Mouse (Mus musculus): ENCODE data around the gene Dlg5. TPM values are rescaled to one million over a fixed set of nuclear protein-coding genes. Genes with fewer than 3 reads are reported as not detected.

The Dlg5 gene
- total and polyA plus RNA-seq, 2 experiments from 2014 or later = 14.1 to 70.6 TPM

- ATAC-seq (no peak), DNase-seq (no peak)
- no peak overlapping the region for H3K4me3 ChIP-seq (ENCODE audit: low read depth, low read length)
- no peaks in the 10 kb centered on the region for H3K9me3 ChIP-seq (ENCODE audit: low read length)
- H3K9ac ChIP-seq = no peak overlapping the region
- TF ChIP-seq CTCF (IDR thresholded peaks at IDR 0.05; ENCODE audit: low read depth) = no peak
- 0 out of 2 replicates have a peak, but pooled peaks cover 3% of the 10 kb centered on the region for H3K4me1 ChIP-seq (ENCODE audit: insufficient read depth)
- H3K27ac ChIP-seq (ENCODE audit: low read depth, low read length) = no peak overlapping the region
- H3K27me3 ChIP-seq (ENCODE audit: insufficient read depth, low read length) = no peaks in the 10 kb centered on the region
- 66% methylated on average over 5 of the region's 5 CpGs for WGBS
- peaks cover 3% of the 10 kb centered on the region; the same call in 1 of the 2 replicates for H3K36me3 ChIP-seq (ENCODE audit: insufficient read depth)
- H3K4me2 ChIP-seq (ENCODE audit: low read depth) = no peak overlapping the region
These were observed 47.9 kb downstream of the Dlg5 start for GRCm38 (mm10) chr14:24197865-24198264.

- Histone ChIP-seq H3K27me3 (ENCODE audit: insufficient read depth, low read length) (no peaks in the 10 kb centered on the region), H3K4me2 (ENCODE audit: low read depth) (no peak overlapping the region), H3K27ac (ENCODE audit: low read depth, low read length) (0 out of 2 replicates have a peak overlapping the region, but pooled peaks have one; percentile 15), H3K9me3 (ENCODE audit: low read length) (no peaks in the 10 kb centered on the region), H3K4me1 (ENCODE audit: insufficient read depth) (0 out of 2 replicates have a peak, but pooled peaks cover 3% of the 10 kb centered on the region), H3K9ac (no peak overlapping the region), H3K36me3 (ENCODE audit: insufficient read depth) (peaks cover 3% of the 10 kb centered on the region; the same call in 1 of the 2 replicates), H3K4me3 (ENCODE audit: low read depth, low read length) (no peak overlapping the region)
- 83% methylated on average over 6 of the region's 6 CpGs for WGBS
- no peak for ATAC-seq
- peak; percentile 15; the same call in 1 of the 2 replicates for TF ChIP-seq CTCF (IDR thresholded peaks at IDR 0.05; ENCODE audit: low read depth)
- no peak for DNase-seq
These were observed 48.8 kb downstream of the Dlg5 start for GRCm38 (mm10) chr14:24196947-24197346.

- no peak for ATAC-seq
- no peak overlapping the region for H3K27ac ChIP-seq (ENCODE audit: low read depth, low read length)
- no peaks in the 10 kb centered on the region for H3K4me1 ChIP-seq (ENCODE audit: insufficient read depth)
- 93% methylated on average over 13 of the region's 13 CpGs for WGBS
- no peak overlapping the region for H3K4me2 ChIP-seq (ENCODE audit: low read depth)
- no peaks in the 10 kb centered on the region for H3K27me3 ChIP-seq (ENCODE audit: insufficient read depth, low read length)
- no peak overlapping the region for H3K9ac ChIP-seq
- no peak overlapping the region for H3K4me3 ChIP-seq (ENCODE audit: low read depth, low read length)
- no peak for TF ChIP-seq CTCF (IDR thresholded peaks at IDR 0.05; ENCODE audit: low read depth)
- peaks cover 3% of the 10 kb centered on the region for H3K36me3 ChIP-seq (ENCODE audit: insufficient read depth)
- no peak for DNase-seq
- no peaks in the 10 kb centered on the region for H3K9me3 ChIP-seq (ENCODE audit: low read length)
These were observed 55.6 kb downstream of the Dlg5 start for GRCm38 (mm10) chr14:24190131-24190530.

- H3K4me2 ChIP-seq (ENCODE audit: low read depth) = no peak overlapping the region
- H3K4me3 ChIP-seq (ENCODE audit: low read depth, low read length) = no peak overlapping the region
- H3K36me3 ChIP-seq (ENCODE audit: insufficient read depth) = peaks cover 3% of the 10 kb centered on the region
- no peak for DNase-seq
- no peak for ATAC-seq
- no peaks in the 10 kb centered on the region for H3K4me1 ChIP-seq (ENCODE audit: insufficient read depth)
- no peaks in the 10 kb centered on the region for H3K9me3 ChIP-seq (ENCODE audit: low read length)
- H3K27ac ChIP-seq (ENCODE audit: low read depth, low read length) = no peak overlapping the region
- H3K9ac ChIP-seq = no peak overlapping the region
- no peak for TF ChIP-seq CTCF (IDR thresholded peaks at IDR 0.05; ENCODE audit: low read depth)
- H3K27me3 ChIP-seq (ENCODE audit: insufficient read depth, low read length) = no peaks in the 10 kb centered on the region
- WGBS = 56% methylated on average over 7 of the region's 7 CpGs
These were observed 56.1 kb downstream of the Dlg5 start for GRCm38 (mm10) chr14:24189598-24189997.

- Histone ChIP-seq H3K9ac (no peak overlapping the region), H3K4me1 (ENCODE audit: insufficient read depth) (no peaks in the 10 kb centered on the region), H3K27ac (ENCODE audit: low read depth, low read length) (no peak overlapping the region), H3K36me3 (ENCODE audit: insufficient read depth) (peaks cover 3% of the 10 kb centered on the region), H3K27me3 (ENCODE audit: insufficient read depth, low read length) (no peaks in the 10 kb centered on the region), H3K9me3 (ENCODE audit: low read length) (no peaks in the 10 kb centered on the region), H3K4me2 (ENCODE audit: low read depth) (no peak overlapping the region), H3K4me3 (ENCODE audit: low read depth, low read length) (no peak overlapping the region)
- WGBS = 36% methylated on average over 4 of the region's 4 CpGs
- DNase-seq (no peak), ATAC-seq (no peak)
- TF ChIP-seq CTCF (IDR thresholded peaks at IDR 0.05; ENCODE audit: low read depth) = no peak
These were observed 60.2 kb downstream of the Dlg5 start for GRCm38 (mm10) chr14:24185514-24185913.

- WGBS = 71% methylated on average over 3 of the region's 3 CpGs
- DNase-seq = no peak
- H3K4me1 ChIP-seq (ENCODE audit: insufficient read depth) = no peaks in the 10 kb centered on the region
- no peaks in the 10 kb centered on the region for H3K36me3 ChIP-seq (ENCODE audit: insufficient read depth)
- no peak overlapping the region for H3K4me2 ChIP-seq (ENCODE audit: low read depth)
- no peak for TF ChIP-seq CTCF (IDR thresholded peaks at IDR 0.05; ENCODE audit: low read depth)
- no peak overlapping the region for H3K4me3 ChIP-seq (ENCODE audit: low read depth, low read length)
- H3K9ac ChIP-seq = no peak overlapping the region
- H3K27me3 ChIP-seq (ENCODE audit: insufficient read depth, low read length) = no peaks in the 10 kb centered on the region
- no peak overlapping the region for H3K27ac ChIP-seq (ENCODE audit: low read depth, low read length)
- no peaks in the 10 kb centered on the region for H3K9me3 ChIP-seq (ENCODE audit: low read length)
- no peak for ATAC-seq
These were observed 62.8 kb downstream of the Dlg5 start for GRCm38 (mm10) chr14:24182955-24183354.

GRCm38 (mm10) chr14:24181811-24182506, 63.8 kb downstream of the Dlg5 start:
- DNase-seq = peak; percentile 93
- Histone ChIP-seq H3K9me3 (ENCODE audit: low read length) (no peaks in the 10 kb centered on the region), H3K4me3 (ENCODE audit: low read depth, low read length) (no peak overlapping the region), H3K4me2 (ENCODE audit: low read depth) (no peak overlapping the region), H3K4me1 (ENCODE audit: insufficient read depth) (no peaks in the 10 kb centered on the region), H3K9ac (no peak overlapping the region), H3K27me3 (ENCODE audit: insufficient read depth, low read length) (no peaks in the 10 kb centered on the region), H3K36me3 (ENCODE audit: insufficient read depth) (no peaks in the 10 kb centered on the region; the same call in 1 of the 2 replicates), H3K27ac (ENCODE audit: low read depth, low read length) (no peak overlapping the region; the same call in 1 of the 2 replicates)
- ATAC-seq = peak; percentile 83
- WGBS = 26% methylated on average over 10 of the region's 10 CpGs
- TF ChIP-seq CTCF (IDR thresholded peaks at IDR 0.05; ENCODE audit: low read depth) = peak; percentile 99
